Mouse (Mus musculus): ENCODE measurements around the gene Gm8909. TPM values are rescaled to one million over a fixed set of nuclear protein-coding genes. Genes with fewer than 3 reads are reported as not detected.

Gene Gm8909
- not detected for total RNA-seq (2021)
- long read RNA-seq, experiment 1 = 0 reads
- long read RNA-seq, experiment 2 = 0 reads

DNA sequence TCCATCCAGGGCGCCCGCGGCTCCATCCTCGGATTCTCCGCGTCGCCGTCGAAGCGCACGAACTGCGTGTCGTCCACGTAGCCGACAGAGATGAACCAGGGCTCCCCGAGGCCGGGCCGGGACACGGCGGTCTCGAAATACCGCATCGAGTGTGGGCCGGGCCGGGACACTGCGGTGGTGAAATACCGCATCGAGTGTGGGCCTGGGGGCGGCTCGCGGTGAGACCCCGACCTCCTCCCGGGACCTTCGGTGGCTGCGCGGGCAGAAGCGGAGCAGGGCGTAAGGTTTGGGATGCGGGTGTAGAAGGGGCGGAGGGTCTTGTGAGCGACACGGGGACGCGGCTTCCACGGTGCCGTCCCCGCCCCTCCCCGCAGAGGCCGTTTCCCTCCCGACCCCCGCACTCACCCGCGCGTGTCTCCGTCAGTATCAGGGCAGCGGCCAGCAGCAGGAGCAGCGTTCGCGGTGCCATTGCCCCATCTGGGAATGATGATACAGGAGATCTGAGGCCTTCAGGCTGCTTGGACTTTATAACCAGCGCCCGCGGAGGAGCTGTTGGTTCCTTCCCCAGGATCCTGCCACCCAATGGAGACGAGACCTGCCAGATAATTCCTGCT lies at the start of gene Gm8909:
TSS of gene Gm8909 (minus strand) at position 499 of the 614 bp plus-strand sequence.
- TF ChIP-seq CTCF (IDR thresholded peaks at IDR 0.05) = no peak
- peak within 1 kb of the TSS; percentile 71 for H3K4me3 ChIP-seq

DNA sequence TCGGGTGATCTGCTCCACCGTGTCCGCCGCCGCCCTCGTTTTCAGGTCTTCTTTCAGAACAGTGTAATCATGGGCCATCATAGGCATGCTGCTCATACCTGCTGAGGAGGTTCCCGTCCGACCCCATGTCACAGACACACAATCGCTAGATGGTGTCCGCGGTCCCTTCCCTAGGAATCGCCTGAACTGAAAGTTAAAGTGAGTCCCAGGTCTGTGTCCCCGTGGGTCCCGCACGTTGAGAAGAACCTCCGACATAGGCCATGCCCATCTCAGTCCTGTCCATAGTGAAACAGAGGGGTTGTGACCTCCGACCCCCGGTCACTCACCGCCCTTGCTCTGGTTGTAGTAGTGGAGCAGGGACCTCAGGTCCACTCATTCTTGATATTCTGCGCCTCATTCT lies 47.2 kb upstream of the Gm8909 start:
- intact Hi-C loops (cut with DNase I) = no loop called here
- DNase-seq = no peak
- no peak for TF ChIP-seq CTCF (IDR thresholded peaks at IDR 0.05)
- no peak overlapping the region for H3K4me3 ChIP-seq
- no peak overlapping the region for H3K27ac ChIP-seq

More for the DNA sequence above, at the start of gene Gm8909:
- no peak within 1 kb of the TSS for H3K27ac ChIP-seq
- intact Hi-C loops (cut with DNase I) = no loop called here
- DNase-seq = no peak

GRCm38 (mm10) chr17:36206846-36207245 lies 38.5 kb upstream of the Gm8909 start:
- H3K27ac ChIP-seq = no peak overlapping the region
- DNase-seq = no peak
- TF ChIP-seq CTCF (IDR thresholded peaks at IDR 0.05) = no peak
- intact Hi-C loops (cut with DNase I) = no loop called here
- no peak overlapping the region for H3K4me3 ChIP-seq

DNA sequence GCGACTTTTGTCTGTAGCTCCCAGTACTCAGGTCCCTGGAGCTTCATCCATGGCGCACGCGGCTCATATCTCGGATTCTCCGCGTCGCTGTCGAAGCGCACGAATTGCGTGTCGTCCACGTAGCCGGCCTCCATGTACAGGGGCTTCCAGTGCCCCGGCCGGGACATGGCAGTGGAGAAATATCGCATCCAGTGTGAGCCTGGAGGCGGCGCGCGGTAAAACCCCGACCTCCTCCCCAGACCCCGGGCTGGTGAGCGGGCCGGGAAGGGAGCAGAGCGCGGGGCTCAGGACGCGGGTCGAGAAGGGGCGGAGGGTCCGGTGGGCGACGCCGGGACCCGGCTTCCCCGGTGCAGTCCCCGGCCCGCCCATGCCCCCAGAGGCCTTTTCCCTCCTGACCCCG lies 37.5 kb upstream of the Gm8909 start:
- TF ChIP-seq CTCF (IDR thresholded peaks at IDR 0.05) = no peak
- DNase-seq = no peak
- intact Hi-C loops (cut with DNase I) = no loop called here
- H3K4me3 ChIP-seq = peak overlapping the region; percentile 67
- H3K27ac ChIP-seq = peak overlapping the region; percentile 16; the same call in 1 of the 2 replicates

GRCm38 (mm10) chr17:36205456-36205855 lies 37.1 kb upstream of the Gm8909 start:
- no peak for TF ChIP-seq CTCF (IDR thresholded peaks at IDR 0.05)
- intact Hi-C loops (cut with DNase I) = no loop called here
- peak; percentile 29 for DNase-seq
- Histone ChIP-seq H3K27ac (peak overlapping the region; percentile 16; the same call in 1 of the 2 replicates), H3K4me3 (peak overlapping the region; percentile 67)

DNA sequence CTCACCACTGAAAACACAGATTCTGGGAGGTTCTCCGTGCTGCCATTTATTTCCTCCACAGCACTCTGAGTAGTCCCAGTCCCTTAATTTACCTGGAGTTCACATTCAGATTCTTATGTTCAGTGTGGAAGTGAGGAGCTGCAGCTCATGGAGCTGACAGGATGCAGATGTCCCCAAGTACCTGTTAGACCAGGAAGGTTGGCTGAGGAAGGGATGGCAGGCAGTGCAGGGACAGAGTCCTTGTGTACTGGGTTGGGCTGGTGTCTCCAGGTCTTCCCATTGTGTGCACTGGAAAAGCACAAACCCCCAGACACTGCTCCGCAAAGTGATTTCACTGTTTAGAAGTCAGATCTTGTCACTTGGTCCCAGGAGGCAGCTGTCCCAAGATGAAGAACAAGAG lies 33.5 kb upstream of the Gm8909 start:
- intact Hi-C loops (cut with DNase I) = no loop called here
- TF ChIP-seq CTCF (IDR thresholded peaks at IDR 0.05) = no peak
- no peak for DNase-seq
- H3K27ac ChIP-seq = no peak overlapping the region
- no peak overlapping the region for H3K4me3 ChIP-seq

- Histone ChIP-seq H3K27ac (no peak overlapping the region), H3K4me3 (no peak overlapping the region)
- DNase-seq = no peak
- TF ChIP-seq CTCF (IDR thresholded peaks at IDR 0.05) = no peak
- intact Hi-C loops (cut with DNase I) = loop anchor here (10.0 kb wide), 1 partner anchor 134 kb away; no protein-coding TSS in a partner anchor
Measured at GRCm38 (mm10) chr17:36198317-36198716, 30.0 kb upstream of the Gm8909 start.

DNA sequence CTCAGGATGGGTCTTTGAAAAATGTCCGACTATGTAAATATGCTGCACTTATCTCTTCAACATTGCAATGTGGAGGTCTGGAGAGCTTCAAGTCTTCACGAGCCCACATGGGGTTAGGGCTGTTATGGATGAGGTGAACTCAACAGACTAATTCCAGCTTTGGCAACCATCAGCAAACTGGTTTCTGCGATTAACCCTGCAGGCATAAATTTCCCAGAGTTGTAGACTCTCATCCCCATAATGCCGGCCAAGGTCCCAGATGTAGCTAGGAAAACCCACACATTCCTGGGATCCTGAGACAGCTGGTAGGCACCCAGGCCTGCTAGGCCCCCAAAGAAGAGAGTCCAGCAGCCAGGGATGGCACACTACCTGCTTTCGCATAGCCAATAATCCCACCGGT lies 26.1 kb upstream of the Gm8909 start:
- H3K4me3 ChIP-seq = no peak overlapping the region
- DNase-seq = no peak
- TF ChIP-seq CTCF (IDR thresholded peaks at IDR 0.05) = no peak
- no peak overlapping the region for H3K27ac ChIP-seq
- intact Hi-C loops (cut with DNase I) = loop anchor here (10.0 kb wide), 1 partner anchor 130 kb away; no protein-coding TSS in a partner anchor

- peak; percentile 68 for DNase-seq
- intact Hi-C loops (cut with DNase I) = loop anchor here (10.0 kb wide), 1 partner anchor 129 kb away; no protein-coding TSS in a partner anchor
- Histone ChIP-seq H3K27ac (no peak overlapping the region), H3K4me3 (no peak overlapping the region)
- peak; percentile 68 for TF ChIP-seq CTCF (IDR thresholded peaks at IDR 0.05)
Measured at GRCm38 (mm10) chr17:36193546-36194141, 25.3 kb upstream of the Gm8909 start.

DNA sequence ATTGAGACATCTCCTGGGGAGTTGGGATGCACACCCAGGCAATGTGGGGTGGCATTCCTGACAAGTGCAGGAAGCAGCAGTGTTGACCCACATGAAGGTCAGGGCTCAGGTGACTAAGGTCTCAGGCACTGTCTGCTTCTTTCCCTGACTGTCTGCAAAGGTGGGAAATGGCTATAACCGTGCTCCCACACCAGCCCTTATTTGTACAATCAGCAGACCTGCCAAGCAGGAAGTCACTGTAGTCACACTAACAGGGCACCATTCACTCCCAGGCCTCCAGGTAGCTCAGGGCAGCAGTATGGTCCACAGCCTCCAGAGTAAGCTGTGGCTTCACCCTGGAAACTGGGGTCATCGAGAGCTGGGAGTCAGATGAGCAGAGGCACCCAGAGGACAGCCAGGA lies 24.0 kb upstream of the Gm8909 start:
- intact Hi-C loops (cut with DNase I) = loop anchor here (10.0 kb wide), 1 partner anchor 128 kb away; no protein-coding TSS in a partner anchor
- no peak for TF ChIP-seq CTCF (IDR thresholded peaks at IDR 0.05)
- no peak overlapping the region for H3K4me3 ChIP-seq
- no peak for DNase-seq
- no peak overlapping the region for H3K27ac ChIP-seq

- TF ChIP-seq CTCF (IDR thresholded peaks at IDR 0.05) = no peak
- intact Hi-C loops (cut with DNase I) = loop anchor here (10.0 kb wide), 1 partner anchor 125 kb away; no protein-coding TSS in a partner anchor
- DNase-seq = no peak
- no peak within 1 kb of the TSS for H3K4me3 ChIP-seq
- H3K27ac ChIP-seq = no peak within 1 kb of the TSS
Measured at GRCm38 (mm10) chr17:36190169-36190507, 21.8 kb upstream of the Gm8909 start, which contains the start of gene H2-T3. Gene H2-T3, minus strand, starts transcription at chr17:36190287.

DNA sequence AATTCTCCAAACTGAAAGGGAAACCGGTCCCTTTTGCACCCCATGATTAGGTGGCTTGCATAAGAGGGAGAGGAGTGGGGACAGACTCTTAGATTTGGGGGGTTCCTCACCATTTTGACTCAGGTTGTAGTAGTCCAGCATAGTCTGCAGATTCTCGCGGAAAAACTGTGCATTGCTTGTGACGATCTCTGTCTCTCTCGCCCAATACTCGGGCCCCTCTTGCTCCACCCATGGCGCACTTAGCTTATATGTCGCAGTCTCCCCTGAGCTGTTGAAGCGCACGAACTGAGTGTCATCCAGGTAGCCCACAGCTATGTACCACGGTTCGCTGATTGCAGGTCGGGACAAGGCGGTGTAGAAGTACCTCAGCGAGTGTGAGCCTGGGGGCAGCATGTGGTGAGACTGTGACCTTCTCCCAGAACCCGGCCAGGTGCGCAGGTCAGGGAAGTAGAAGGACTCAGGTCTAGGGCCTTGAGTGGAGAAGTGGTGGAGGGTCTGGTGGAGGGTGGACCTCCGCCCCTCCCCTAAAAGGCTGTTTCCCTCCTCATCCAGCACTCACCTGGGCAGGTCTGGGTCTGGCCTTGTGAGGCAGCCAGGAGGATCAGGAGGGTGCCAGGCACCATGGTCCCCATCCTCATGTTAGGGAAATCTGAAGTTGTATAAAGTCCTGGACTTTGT lies 21.3 kb upstream of the Gm8909 start:
- no peak for TF ChIP-seq CTCF (IDR thresholded peaks at IDR 0.05)
- H3K27ac ChIP-seq = no peak overlapping the region
- intact Hi-C loops (cut with DNase I) = loop anchor here (10.0 kb wide), 2 partner anchors 105 to 125 kb away; no protein-coding TSS in a partner anchor
- DNase-seq = no peak
- H3K4me3 ChIP-seq = no peak overlapping the region

DNA sequence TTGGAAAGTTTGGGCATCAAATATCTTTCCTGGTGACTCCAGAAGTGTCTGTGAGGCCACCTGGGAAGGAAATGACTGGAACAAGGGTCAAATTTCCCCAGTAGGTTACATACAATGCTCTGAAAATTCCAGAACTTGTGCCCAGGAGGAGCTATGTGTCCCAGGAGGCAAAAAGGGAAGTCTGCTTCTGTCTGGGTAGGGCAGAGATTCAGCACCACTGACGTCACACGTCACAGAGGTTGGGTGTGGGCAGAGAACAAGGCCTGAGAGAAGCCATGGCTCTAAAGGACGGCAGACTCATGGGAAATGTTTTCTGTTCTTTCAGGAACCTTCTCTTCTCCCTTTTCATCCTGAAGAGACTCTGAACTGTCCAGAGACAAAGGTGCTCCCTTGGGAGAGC lies 19.2 kb upstream of the Gm8909 start:
- DNase-seq = no peak
- Histone ChIP-seq H3K27ac (no peak overlapping the region), H3K4me3 (no peak overlapping the region)
- no peak for TF ChIP-seq CTCF (IDR thresholded peaks at IDR 0.05)
- intact Hi-C loops (cut with DNase I) = loop anchor here (2.0 to 10.0 kb wide), 2 partner anchors 21 to 103 kb away; no protein-coding TSS in a partner anchor
